Mouse (Mus musculus) erythroblast, embryonic 14.5 days (primary cell): ENCODE results near the gene Sh2b2.

Source experiments
- GATA1 ChIP-seq: IDR thresholded peaks from 2 replicates; pipeline ENCODE4 v1.6.1; 2012; ENCODE audit warnings: low read length, inconsistent platforms, mixed read lengths
- TAL1 ChIP-seq: IDR thresholded peaks from 3 replicates; pipeline ENCODE4 v1.6.1; 2012; ENCODE audit warnings: low read length, inconsistent platforms, mixed read lengths

- TF ChIP-seq TAL1 (no peak), GATA1 (no peak)
Observed at GRCm38 (mm10) chr5:136182049-136182448, 64.3 kb downstream of the Sh2b2 start.
